Mouse (Mus musculus) kidney, embryonic 15.5 days (tissue): ENCODE measurements around the gene Stk10. TPM values are rescaled to one million over a fixed set of nuclear protein-coding genes. Genes with fewer than 3 reads are reported as not detected.

Experiments
- ATAC-seq: fragments of 200-750 bp; cut with Nextera tagmentation; replicated peaks from 2 replicates; pipeline ENCODE4 v1.8.0; 2017; ENCODE audit warnings: moderate TSS enrichment; ENCODE audit not compliant: low FRiP score
- H3K27ac ChIP-seq: fragments of 300-500 bp; sonication (generic); 2 replicates; pipeline ENCODE4 v1.5.1; 2015; ENCODE audit warnings: mild to moderate bottlenecking, inconsistent platforms
- H3K27me3 ChIP-seq: fragments of 300-500 bp; sonication (generic); 2 replicates; pipeline ENCODE4 v1.6.1; 2015; ENCODE audit warnings: inconsistent platforms
- H3K36me3 ChIP-seq: fragments of 300-500 bp; sonication (generic); 2 replicates; pipeline ENCODE4 v1.6.1; 2015; ENCODE audit warnings: inconsistent platforms
- H3K4me1 ChIP-seq: fragments of 300-500 bp; sonication (generic); 2 replicates; pipeline ENCODE4 v1.6.1; 2015; ENCODE audit warnings: inconsistent platforms
- H3K4me2 ChIP-seq: fragments of 300-500 bp; sonication (generic); 2 replicates; pipeline ENCODE4 v1.6.1; 2015; ENCODE audit warnings: moderate library complexity, mild to moderate bottlenecking, inconsistent platforms
- H3K4me3 ChIP-seq: fragments of 300-500 bp; sonication (generic); replicated peaks from 2 replicates; pipeline ENCODE4 v1.5.1; 2015; ENCODE audit warnings: mild to moderate bottlenecking, inconsistent platforms
- H3K9ac ChIP-seq: fragments of 300-500 bp; sonication (generic); 2 replicates; pipeline ENCODE4 v1.6.1; 2015; ENCODE audit warnings: mild to moderate bottlenecking, inconsistent platforms
- H3K9me3 ChIP-seq: fragments of 300-500 bp; sonication (generic); replicated peaks from 2 replicates; pipeline ENCODE4 v1.6.1; 2016; ENCODE audit warnings: inconsistent platforms
- WGBS: fragments of 180-500 bp; shearing (Covaris S2); methylation state at CpG from one replicate; pipeline ENCODE4 v1.1.7; 2015; ENCODE audit warnings: mixed read lengths; 5-methylcytosine and 5-hydroxymethylcytosine counted together
- polyA plus RNA-seq: library from polyadenylated mRNA; unstranded; fragments of >200 nt; fragmentation: Nextera tagmentation; extraction: Ambion mirVana; gene quantifications from 2 replicates; pipeline ENCODE4 v1.2.1, GENCODE M21; 2015

Stk10 gene
- polyA plus RNA-seq, 1 experiment from 2014 or later = 5.4 TPM

- Histone ChIP-seq H3K9me3 (no peaks in the 10 kb centered on the region), H3K27ac (peak overlapping the region; percentile 80), H3K4me3 (no peak overlapping the region), H3K36me3 (0 out of 2 replicates have a peak, but pooled peaks cover 5% of the 10 kb centered on the region), H3K27me3 (no peaks in the 10 kb centered on the region), H3K4me1 (peaks cover 21% of the 10 kb centered on the region), H3K9ac (no peak overlapping the region), H3K4me2 (no peak overlapping the region)
- WGBS = 41% methylated on average over 8 of the region's 8 CpGs
- peak; percentile 68 for ATAC-seq
Measured at GRCm38 (mm10) chr11:32619257-32619816, 86.2 kb downstream of the Stk10 start.

GRCm38 (mm10) chr11:32619866-32620456 is 86.9 kb downstream of the Stk10 start:
- H3K9me3 ChIP-seq = no peaks in the 10 kb centered on the region

GRCm38 (mm10) chr11:32621831-32622478 is 88.8 kb downstream of the Stk10 start:
- 84% methylated on average over 12 of the region's 12 CpGs for WGBS

More at GRCm38 (mm10) chr11:32619866-32620456, 86.9 kb downstream of the Stk10 start:
- WGBS = 84% methylated on average over 6 of the region's 6 CpGs
- Histone ChIP-seq H3K36me3 (0 out of 2 replicates have a peak, but pooled peaks cover 5% of the 10 kb centered on the region), H3K4me1 (peaks cover 21% of the 10 kb centered on the region), H3K9ac (no peak overlapping the region), H3K27ac (peak overlapping the region; percentile 80; the same call in 1 of the 2 replicates), H3K4me2 (no peak overlapping the region), H3K27me3 (no peaks in the 10 kb centered on the region), H3K4me3 (no peak overlapping the region)
- no peak for ATAC-seq

GRCm38 (mm10) chr11:32622479-32623190 is 89.5 kb downstream of the Stk10 start:
- WGBS = 83% methylated on average over 13 of the region's 13 CpGs
- Histone ChIP-seq H3K27me3 (no peaks in the 10 kb centered on the region), H3K4me1 (peaks cover 13% of the 10 kb centered on the region), H3K4me2 (no peak overlapping the region), H3K9me3 (no peaks in the 10 kb centered on the region), H3K4me3 (no peak overlapping the region), H3K27ac (no peak overlapping the region), H3K9ac (no peak overlapping the region), H3K36me3 (0 out of 2 replicates have a peak, but pooled peaks cover 5% of the 10 kb centered on the region)
- ATAC-seq = no peak

More at GRCm38 (mm10) chr11:32621831-32622478, 88.8 kb downstream of the Stk10 start:
- no peak for ATAC-seq
- Histone ChIP-seq H3K9me3 (no peaks in the 10 kb centered on the region), H3K9ac (no peak overlapping the region), H3K4me1 (peaks cover 13% of the 10 kb centered on the region), H3K36me3 (0 out of 2 replicates have a peak, but pooled peaks cover 5% of the 10 kb centered on the region), H3K4me3 (no peak overlapping the region), H3K27ac (no peak overlapping the region), H3K27me3 (no peaks in the 10 kb centered on the region), H3K4me2 (no peak overlapping the region)

- Histone ChIP-seq H3K4me3 (no peak overlapping the region), H3K9me3 (no peaks in the 10 kb centered on the region), H3K9ac (no peak overlapping the region), H3K4me2 (no peak overlapping the region), H3K36me3 (0 out of 2 replicates have a peak, but pooled peaks cover 4% of the 10 kb centered on the region), H3K27ac (no peak overlapping the region), H3K4me1 (peaks cover 13% of the 10 kb centered on the region), H3K27me3 (no peaks in the 10 kb centered on the region)
- WGBS = 88% methylated on average over 5 of the region's 5 CpGs
- no peak for ATAC-seq
Measured at GRCm38 (mm10) chr11:32623236-32623635, 90.1 kb downstream of the Stk10 start.

GRCm38 (mm10) chr11:32623912-32624311 is 90.8 kb downstream of the Stk10 start:
- H3K27ac ChIP-seq = no peak overlapping the region
- ATAC-seq = no peak
- H3K4me3 ChIP-seq = no peak overlapping the region
- no peaks in the 10 kb centered on the region for H3K36me3 ChIP-seq
- H3K9me3 ChIP-seq = no peaks in the 10 kb centered on the region
- H3K4me2 ChIP-seq = no peak overlapping the region
- 83% methylated on average over 6 of the region's 6 CpGs for WGBS
- H3K27me3 ChIP-seq = no peaks in the 10 kb centered on the region
- peaks cover 12% of the 10 kb centered on the region for H3K4me1 ChIP-seq
- H3K9ac ChIP-seq = no peak overlapping the region

GRCm38 (mm10) chr11:32625677-32626076 is 92.6 kb downstream of the Stk10 start:
- Histone ChIP-seq H3K9me3 (no peaks in the 10 kb centered on the region; the same call in 1 of the 2 replicates), H3K27me3 (no peaks in the 10 kb centered on the region), H3K4me3 (no peak overlapping the region), H3K27ac (no peak overlapping the region), H3K36me3 (no peaks in the 10 kb centered on the region), H3K4me2 (no peak overlapping the region), H3K9ac (no peak overlapping the region), H3K4me1 (no peaks in the 10 kb centered on the region)
- WGBS = 56% methylated on average over 1 of the region's 1 CpGs
- ATAC-seq = no peak

GRCm38 (mm10) chr11:32626079-32626478 is 93.0 kb downstream of the Stk10 start:
- Histone ChIP-seq H3K4me3 (no peak overlapping the region), H3K9me3 (no peaks in the 10 kb centered on the region; the same call in 1 of the 2 replicates), H3K27ac (no peak overlapping the region), H3K4me2 (no peak overlapping the region), H3K9ac (no peak overlapping the region), H3K27me3 (no peaks in the 10 kb centered on the region), H3K36me3 (no peaks in the 10 kb centered on the region), H3K4me1 (no peaks in the 10 kb centered on the region)
- 84% methylated on average over 6 of the region's 6 CpGs for WGBS
- ATAC-seq = no peak

GRCm38 (mm10) chr11:32627900-32628299 is 94.8 kb downstream of the Stk10 start:
- Histone ChIP-seq H3K4me1 (no peaks in the 10 kb centered on the region), H3K4me2 (no peak overlapping the region), H3K27me3 (no peaks in the 10 kb centered on the region), H3K9ac (no peak overlapping the region), H3K36me3 (no peaks in the 10 kb centered on the region), H3K4me3 (no peak overlapping the region), H3K27ac (no peak overlapping the region), H3K9me3 (no peaks in the 10 kb centered on the region; the same call in 1 of the 2 replicates)
- 84% methylated on average over 6 of the region's 6 CpGs for WGBS
- no peak for ATAC-seq

GRCm38 (mm10) chr11:32629713-32630211 is 96.7 kb downstream of the Stk10 start:
- Histone ChIP-seq H3K4me2 (no peak overlapping the region), H3K4me1 (no peaks in the 10 kb centered on the region), H3K27ac (no peak overlapping the region), H3K36me3 (no peaks in the 10 kb centered on the region), H3K27me3 (no peaks in the 10 kb centered on the region), H3K9ac (no peak overlapping the region), H3K4me3 (no peak overlapping the region), H3K9me3 (no peaks in the 10 kb centered on the region; the same call in 1 of the 2 replicates)
- 79% methylated on average over 4 of the region's 4 CpGs for WGBS
- no peak for ATAC-seq

- 92% methylated on average over 5 of the region's 5 CpGs for WGBS
- no peak overlapping the region for H3K4me3 ChIP-seq
- no peak overlapping the region for H3K9ac ChIP-seq
- no peak overlapping the region for H3K4me2 ChIP-seq
- ATAC-seq = no peak
- H3K27ac ChIP-seq = no peak overlapping the region
- H3K27me3 ChIP-seq = no peaks in the 10 kb centered on the region
- H3K4me1 ChIP-seq = no peaks in the 10 kb centered on the region
- no peaks in the 10 kb centered on the region; the same call in 1 of the 2 replicates for H3K9me3 ChIP-seq
- no peaks in the 10 kb centered on the region for H3K36me3 ChIP-seq
Measured at GRCm38 (mm10) chr11:32632671-32633070, 99.6 kb downstream of the Stk10 start.
